Mouse (Mus musculus) limb, embryonic 14.5 days (tissue): ENCODE data around the gene Tagln3. TPM values are rescaled to one million over a fixed set of nuclear protein-coding genes. Genes with fewer than 3 reads are reported as not detected.
A peak's percentile ranks its signal among the peaks of the same experiment; 100 is the strongest.

ENCODE experiments used
- ATAC-seq: fragments of 200-750 bp; cut with Nextera tagmentation; 2 replicates; pipeline ENCODE4 v1.8.0; 2017; ENCODE audit warnings: low read depth, moderate number of reproducible peaks, moderate TSS enrichment; ENCODE audit not compliant: low FRiP score
- DNase-seq: peaks from one replicate; pipeline ENCODE4 v3.0.0-alpha.2; 2015; ENCODE audit warnings: low spot score
- H3K27ac ChIP-seq: fragments of 300-500 bp; sonication (generic); replicated peaks from 2 replicates; pipeline ENCODE4 v1.5.1; 2014; ENCODE audit warnings: low read depth, mild to moderate bottlenecking, low read length, moderate library complexity, mixed read lengths
- H3K27me3 ChIP-seq: fragments of 300-500 bp; sonication (generic); 2 replicates; pipeline ENCODE4 v1.6.1; 2014; ENCODE audit warnings: low read length, mixed read lengths; ENCODE audit not compliant: control insufficient read depth, insufficient read depth
- H3K36me3 ChIP-seq: fragments of 300-500 bp; sonication (generic); 2 replicates; pipeline ENCODE4 v1.6.1; 2014; ENCODE audit warnings: mild to moderate bottlenecking, low read length, moderate library complexity, mixed read lengths; ENCODE audit not compliant: control insufficient read depth, insufficient read depth
- H3K4me1 ChIP-seq: fragments of 300-500 bp; sonication (generic); 2 replicates; pipeline ENCODE4 v1.6.1; 2014; ENCODE audit warnings: antibody characterized with exemption, low read length, mixed read lengths; ENCODE audit not compliant: control insufficient read depth, insufficient read depth
- H3K4me2 ChIP-seq: fragments of 300-500 bp; sonication (generic); replicated peaks from 2 replicates; pipeline ENCODE4 v1.6.1; 2014; ENCODE audit warnings: low read depth, mild to moderate bottlenecking, low read length, moderate library complexity; ENCODE audit not compliant: severe bottlenecking
- H3K4me3 ChIP-seq: fragments of 300-500 bp; sonication (generic); replicated peaks from 2 replicates; pipeline ENCODE4 v1.5.1; 2014; ENCODE audit warnings: low read length
- H3K9ac ChIP-seq: fragments of 300-500 bp; sonication (generic); 2 replicates; pipeline ENCODE4 v1.6.1; 2014; ENCODE audit warnings: mild to moderate bottlenecking, low read depth, low read length, moderate library complexity; ENCODE audit not compliant: severe bottlenecking
- H3K9me3 ChIP-seq: fragments of 300-500 bp; sonication (generic); 2 replicates; pipeline ENCODE4 v1.6.1; 2016; ENCODE audit warnings: low read length; ENCODE audit not compliant: control insufficient read depth
- POLR2A ChIP-seq: fragments of 200-500 bp; IDR thresholded peaks from 2 replicates; pipeline ENCODE4 v1.8.0; 2012; ENCODE audit warnings: inconsistent platforms, mild to moderate bottlenecking, moderate library complexity, borderline replicate concordance; ENCODE audit not compliant: insufficient read depth, insufficient read length; ENCODE audit errors: extremely low read depth
- WGBS: fragments of 180-500 bp; shearing (Covaris S2); extraction: QIAGEN DNeasy Blood & Tissue Kit; methylation state at CpG from one replicate; pipeline ENCODE4 v1.1.7; 2014; 5-methylcytosine and 5-hydroxymethylcytosine counted together
- polyA plus RNA-seq, 2 experiments: library from polyadenylated mRNA; depleted of rRNA in 1 of 2; stranded (reverse) in 1 of 2; unstranded in 1 of 2; fragments of >200 nt; fragmentation: Nextera tagmentation in 1 of 2; extraction: Ambion mirVana in 1 of 2; gene quantifications; 2 replicates each; pipeline versions ENCODE4 v1.2.1 to v1.2.3; 2012 to 2014

Gene Tagln3
- polyA plus RNA-seq, 2 experiments: 8.1 to 14.6 TPM

DNA sequence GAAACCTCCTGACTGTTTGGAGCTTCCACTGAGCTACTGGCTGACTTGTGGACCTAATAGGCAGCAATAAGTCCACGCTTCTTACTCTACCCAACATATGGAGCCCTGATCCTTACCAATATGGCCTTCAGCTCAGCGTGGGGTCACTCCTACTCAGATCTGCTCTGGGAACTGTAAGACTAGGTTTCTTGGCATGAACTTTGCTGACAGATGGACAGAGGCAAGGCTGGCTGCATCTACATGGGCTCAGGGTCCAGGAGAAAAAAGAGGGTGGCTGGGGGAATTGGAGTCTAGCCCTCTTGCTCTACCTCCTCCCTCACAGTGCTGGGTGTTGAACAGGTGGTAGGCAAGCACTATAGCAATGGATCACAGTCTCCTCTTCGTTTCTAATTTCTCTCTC, 37.6 kb downstream of the Tagln3 start:
- H3K27me3 ChIP-seq: no peaks in the 10 kb centered on the region
- no peak for ATAC-seq

GRCm38 (mm10) chr16:45685295-45685694, 39.1 kb downstream of the Tagln3 start:
- Histone ChIP-seq H3K4me3 (no peak overlapping the region), H3K27ac (no peak overlapping the region), H3K27me3 (no peaks in the 10 kb centered on the region), H3K9ac (no peak overlapping the region), H3K9me3 (no peaks in the 10 kb centered on the region), H3K4me2 (no peak overlapping the region), H3K4me1 (no peaks in the 10 kb centered on the region), H3K36me3 (no peaks in the 10 kb centered on the region)
- ATAC-seq (no peak), DNase-seq (no peak)
- TF ChIP-seq POLR2A: no peak
- 60% methylated on average over 3 of the region's 3 CpGs for WGBS

More for the DNA sequence above, 37.6 kb downstream of the Tagln3 start:
- 78% methylated on average over 3 of the region's 3 CpGs for WGBS
- DNase-seq: no peak
- H3K4me3 ChIP-seq: no peak overlapping the region
- no peaks in the 10 kb centered on the region for H3K36me3 ChIP-seq
- no peak overlapping the region for H3K27ac ChIP-seq
- H3K4me1 ChIP-seq: no peaks in the 10 kb centered on the region
- H3K9ac ChIP-seq: no peak overlapping the region
- H3K4me2 ChIP-seq: no peak overlapping the region
- no peaks in the 10 kb centered on the region for H3K9me3 ChIP-seq
- TF ChIP-seq POLR2A: no peak

DNA sequence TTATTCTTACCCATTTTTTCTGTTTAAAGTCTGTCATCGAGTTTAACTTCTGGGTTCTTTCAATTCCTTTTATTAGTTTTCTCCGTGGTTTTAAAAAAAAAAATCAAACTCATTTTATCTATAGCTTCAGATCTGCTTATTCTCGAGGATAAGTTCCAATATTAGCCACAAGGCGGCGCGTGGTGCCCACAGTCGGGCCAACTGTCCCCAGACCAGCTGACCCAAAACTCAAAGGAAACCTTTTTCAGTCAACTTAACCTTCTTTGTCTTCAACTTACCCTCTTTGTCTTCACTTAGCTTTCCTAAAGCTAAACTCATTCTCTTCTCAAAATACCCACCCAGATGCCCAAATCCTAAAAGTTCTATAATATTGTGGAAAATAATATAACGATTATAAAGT, 39.6 kb downstream of the Tagln3 start:
- ATAC-seq (no peak), DNase-seq (peak; percentile 68)
- no peak overlapping the region for H3K27ac ChIP-seq
- H3K9me3 ChIP-seq: no peaks in the 10 kb centered on the region
- H3K4me2 ChIP-seq: no peak overlapping the region
- WGBS: 12% methylated on average over 8 of the region's 8 CpGs
- no peaks in the 10 kb centered on the region for H3K27me3 ChIP-seq
- H3K36me3 ChIP-seq: no peaks in the 10 kb centered on the region
- H3K9ac ChIP-seq: no peak overlapping the region
- no peaks in the 10 kb centered on the region for H3K4me1 ChIP-seq
- no peak overlapping the region for H3K4me3 ChIP-seq
- TF ChIP-seq POLR2A: no peak

GRCm38 (mm10) chr16:45676462-45676861, 47.9 kb downstream of the Tagln3 start:
- no peak for TF ChIP-seq POLR2A
- H3K4me2 ChIP-seq: no peak overlapping the region
- H3K4me1 ChIP-seq: no peaks in the 10 kb centered on the region
- no peak overlapping the region for H3K27ac ChIP-seq
- H3K9ac ChIP-seq: no peak overlapping the region
- no peak for DNase-seq
- no peaks in the 10 kb centered on the region for H3K27me3 ChIP-seq
- 48% methylated on average over 1 of the region's 1 CpGs for WGBS
- no peaks in the 10 kb centered on the region for H3K9me3 ChIP-seq
- no peaks in the 10 kb centered on the region for H3K36me3 ChIP-seq
- ATAC-seq: no peak
- H3K4me3 ChIP-seq: no peak overlapping the region

- no peaks in the 10 kb centered on the region for H3K9me3 ChIP-seq
- H3K4me1 ChIP-seq: no peaks in the 10 kb centered on the region
- ATAC-seq (no peak), DNase-seq (no peak)
- WGBS: 74% methylated on average over 4 of the region's 4 CpGs
- H3K9ac ChIP-seq: no peak overlapping the region
- TF ChIP-seq POLR2A: no peak
- H3K36me3 ChIP-seq: no peaks in the 10 kb centered on the region
- no peaks in the 10 kb centered on the region for H3K27me3 ChIP-seq
- no peak overlapping the region for H3K27ac ChIP-seq
- no peak overlapping the region for H3K4me2 ChIP-seq
- no peak overlapping the region for H3K4me3 ChIP-seq
Observed at GRCm38 (mm10) chr16:45670005-45670404, 54.4 kb downstream of the Tagln3 start.

- no peak overlapping the region for H3K4me3 ChIP-seq
- H3K9ac ChIP-seq: no peak overlapping the region
- H3K27ac ChIP-seq: no peak overlapping the region
- no peaks in the 10 kb centered on the region for H3K27me3 ChIP-seq
- no peak for TF ChIP-seq POLR2A
- H3K4me2 ChIP-seq: no peak overlapping the region
- no peaks in the 10 kb centered on the region for H3K36me3 ChIP-seq
- DNase-seq: no peak
- H3K4me1 ChIP-seq: no peaks in the 10 kb centered on the region
- 77% methylated on average over 3 of the region's 3 CpGs for WGBS
- H3K9me3 ChIP-seq: no peaks in the 10 kb centered on the region
- ATAC-seq: no peak
Observed at GRCm38 (mm10) chr16:45668178-45668577, 56.2 kb downstream of the Tagln3 start.
